Mouse (Mus musculus) limb, embryonic 14.5 days (tissue): ENCODE data around the gene Nup93. TPM values are rescaled to one million over a fixed set of nuclear protein-coding genes. Genes with fewer than 3 reads are reported as not detected.

ENCODE experiments used
- ATAC-seq: fragments of 200-750 bp; cut with Nextera tagmentation; 2 replicates; pipeline ENCODE4 v1.8.0; 2017; ENCODE audit warnings: low read depth, moderate number of reproducible peaks, moderate TSS enrichment; ENCODE audit not compliant: low FRiP score
- DNase-seq: peaks from one replicate; pipeline ENCODE4 v3.0.0-alpha.2; 2015; ENCODE audit warnings: low spot score
- H3K27ac ChIP-seq: fragments of 300-500 bp; sonication (generic); replicated peaks from 2 replicates; pipeline ENCODE4 v1.5.1; 2014; ENCODE audit warnings: low read depth, mild to moderate bottlenecking, low read length, moderate library complexity, mixed read lengths
- H3K27me3 ChIP-seq: fragments of 300-500 bp; sonication (generic); 2 replicates; pipeline ENCODE4 v1.6.1; 2014; ENCODE audit warnings: low read length, mixed read lengths; ENCODE audit not compliant: control insufficient read depth, insufficient read depth
- H3K36me3 ChIP-seq: fragments of 300-500 bp; sonication (generic); 2 replicates; pipeline ENCODE4 v1.6.1; 2014; ENCODE audit warnings: mild to moderate bottlenecking, low read length, moderate library complexity, mixed read lengths; ENCODE audit not compliant: control insufficient read depth, insufficient read depth
- H3K4me1 ChIP-seq: fragments of 300-500 bp; sonication (generic); 2 replicates; pipeline ENCODE4 v1.6.1; 2014; ENCODE audit warnings: antibody characterized with exemption, low read length, mixed read lengths; ENCODE audit not compliant: control insufficient read depth, insufficient read depth
- H3K4me2 ChIP-seq: fragments of 300-500 bp; sonication (generic); replicated peaks from 2 replicates; pipeline ENCODE4 v1.6.1; 2014; ENCODE audit warnings: low read depth, mild to moderate bottlenecking, low read length, moderate library complexity; ENCODE audit not compliant: severe bottlenecking
- H3K4me3 ChIP-seq: fragments of 300-500 bp; sonication (generic); replicated peaks from 2 replicates; pipeline ENCODE4 v1.5.1; 2014; ENCODE audit warnings: low read length
- H3K9ac ChIP-seq: fragments of 300-500 bp; sonication (generic); 2 replicates; pipeline ENCODE4 v1.6.1; 2014; ENCODE audit warnings: mild to moderate bottlenecking, low read depth, low read length, moderate library complexity; ENCODE audit not compliant: severe bottlenecking
- H3K9me3 ChIP-seq: fragments of 300-500 bp; sonication (generic); 2 replicates; pipeline ENCODE4 v1.6.1; 2016; ENCODE audit warnings: low read length; ENCODE audit not compliant: control insufficient read depth
- POLR2A ChIP-seq: fragments of 200-500 bp; IDR thresholded peaks from 2 replicates; pipeline ENCODE4 v1.8.0; 2012; ENCODE audit warnings: inconsistent platforms, mild to moderate bottlenecking, moderate library complexity, borderline replicate concordance; ENCODE audit not compliant: insufficient read depth, insufficient read length; ENCODE audit errors: extremely low read depth
- WGBS: fragments of 180-500 bp; shearing (Covaris S2); extraction: QIAGEN DNeasy Blood & Tissue Kit; methylation state at CpG from one replicate; pipeline ENCODE4 v1.1.7; 2014; 5-methylcytosine and 5-hydroxymethylcytosine counted together
- polyA plus RNA-seq, 2 experiments: library from polyadenylated mRNA; depleted of rRNA in 1 of 2; stranded (reverse) in 1 of 2; unstranded in 1 of 2; fragments of >200 nt; fragmentation: Nextera tagmentation in 1 of 2; extraction: Ambion mirVana in 1 of 2; gene quantifications; 2 replicates each; pipeline versions ENCODE4 v1.2.1 to v1.2.3; 2012 to 2014

Gene Nup93
- polyA plus RNA-seq, 2 experiments, result 64.0 to 72.3 TPM

DNA sequence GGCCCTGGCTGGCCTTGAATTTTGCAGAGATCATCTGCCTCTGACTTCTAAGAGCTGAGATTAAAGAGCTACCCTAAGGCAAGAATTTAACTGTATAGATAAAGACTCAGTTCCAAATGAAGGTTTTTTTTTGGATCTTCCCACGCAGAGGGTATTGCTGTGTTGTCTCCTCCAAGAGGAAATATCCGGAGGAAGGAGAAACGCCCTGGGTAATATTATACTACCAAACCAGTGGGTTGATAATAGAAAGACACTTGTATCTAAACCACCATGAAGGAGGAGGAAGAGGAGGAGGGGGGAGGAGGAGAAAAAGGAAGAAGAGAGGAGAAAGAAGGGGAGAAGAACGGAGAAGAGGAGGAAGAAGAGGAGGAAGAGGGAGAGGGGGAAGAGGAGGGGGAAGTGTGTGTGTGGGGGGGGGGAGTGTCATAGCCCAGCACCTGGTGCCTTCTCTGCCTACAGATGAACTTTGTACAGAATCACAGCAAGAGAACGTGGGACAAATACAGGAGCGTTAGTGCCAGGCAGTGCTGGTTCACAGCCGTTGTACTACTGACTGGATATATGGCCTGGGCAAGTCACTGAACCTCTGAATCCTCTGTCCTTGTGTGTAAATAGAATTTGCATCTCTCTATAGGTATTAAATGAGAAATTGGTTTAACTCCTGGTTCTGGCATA lies 36.5 kb upstream of the Nup93 start:
- Histone ChIP-seq H3K27ac (no peak overlapping the region), H3K9me3 (no peaks in the 10 kb centered on the region), H3K36me3 (no peaks in the 10 kb centered on the region), H3K4me1 (peaks cover 14% of the 10 kb centered on the region), H3K9ac (no peak overlapping the region), H3K4me2 (no peak overlapping the region), H3K4me3 (no peak overlapping the region), H3K27me3 (peaks cover 94% of the 10 kb centered on the region)
- DNase-seq (no peak), ATAC-seq (no peak)
- whole genome bisulfite sequencing, result 58% methylated on average over 7 of the region's 7 CpGs
- TF ChIP-seq POLR2A, result no peak

DNA sequence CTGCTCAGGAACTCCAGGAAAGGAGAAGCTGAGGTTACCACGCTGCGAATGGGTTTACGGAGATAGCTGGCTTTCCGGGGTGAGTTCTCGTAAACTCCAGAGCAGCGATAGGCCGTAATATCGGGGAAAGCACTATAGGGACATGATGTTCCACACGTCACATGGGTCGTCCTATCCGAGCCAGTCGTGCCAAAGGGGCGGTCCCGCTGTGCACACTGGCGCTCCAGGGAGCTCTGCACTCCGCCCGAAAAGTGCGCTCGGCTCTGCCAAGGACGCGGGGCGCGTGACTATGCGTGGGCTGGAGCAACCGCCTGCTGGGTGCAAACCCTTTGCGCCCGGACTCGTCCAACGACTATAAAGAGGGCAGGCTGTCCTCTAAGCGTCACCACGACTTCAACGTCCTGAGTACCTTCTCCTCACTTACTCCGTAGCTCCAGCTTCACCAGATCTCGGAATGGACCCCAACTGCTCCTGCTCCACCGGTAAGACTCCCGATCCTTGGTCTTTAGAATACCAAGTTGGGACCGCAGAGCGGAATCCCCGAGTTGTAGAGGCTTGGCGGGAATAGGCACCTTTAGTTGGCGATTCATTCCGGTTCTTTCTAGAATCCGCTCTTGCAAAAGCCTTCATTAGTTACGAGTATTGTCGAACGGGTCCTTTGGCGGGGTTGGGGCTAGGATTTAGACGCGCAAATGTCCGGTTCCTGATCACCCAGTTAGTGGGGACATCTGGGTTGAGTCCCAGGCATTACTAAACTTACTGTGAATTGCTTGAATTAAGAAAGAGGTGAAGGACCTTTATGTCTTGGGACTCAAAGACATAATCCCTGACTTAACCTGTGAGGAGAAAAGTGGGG lies 35.3 kb upstream of the Nup93 start, which contains the start of gene Mt1:
Gene Mt1 (plus strand): TSS at position 226 of the 856 bp plus-strand sequence.
- H3K9me3 ChIP-seq, result no peaks in the 10 kb centered on the region
- DNase-seq (peak; percentile 79), ATAC-seq (peak; percentile 76)
- no peaks in the 10 kb centered on the region for H3K36me3 ChIP-seq
- H3K4me1 ChIP-seq, result peaks cover 16% of the 10 kb centered on the region; the same call in 1 of the 2 replicates
- TF ChIP-seq POLR2A, result no peak
- H3K27ac ChIP-seq, result no peak within 1 kb of the TSS
- peaks cover 94% of the 10 kb centered on the region for H3K27me3 ChIP-seq
- peak within 1 kb of the TSS; percentile 56 for H3K4me2 ChIP-seq
- WGBS, result 1% methylated on average over 50 of the region's 50 CpGs
- peak within 1 kb of the TSS; percentile 40; the same call in 1 of the 2 replicates for H3K9ac ChIP-seq
- H3K4me3 ChIP-seq, result peak within 1 kb of the TSS; percentile 44

DNA sequence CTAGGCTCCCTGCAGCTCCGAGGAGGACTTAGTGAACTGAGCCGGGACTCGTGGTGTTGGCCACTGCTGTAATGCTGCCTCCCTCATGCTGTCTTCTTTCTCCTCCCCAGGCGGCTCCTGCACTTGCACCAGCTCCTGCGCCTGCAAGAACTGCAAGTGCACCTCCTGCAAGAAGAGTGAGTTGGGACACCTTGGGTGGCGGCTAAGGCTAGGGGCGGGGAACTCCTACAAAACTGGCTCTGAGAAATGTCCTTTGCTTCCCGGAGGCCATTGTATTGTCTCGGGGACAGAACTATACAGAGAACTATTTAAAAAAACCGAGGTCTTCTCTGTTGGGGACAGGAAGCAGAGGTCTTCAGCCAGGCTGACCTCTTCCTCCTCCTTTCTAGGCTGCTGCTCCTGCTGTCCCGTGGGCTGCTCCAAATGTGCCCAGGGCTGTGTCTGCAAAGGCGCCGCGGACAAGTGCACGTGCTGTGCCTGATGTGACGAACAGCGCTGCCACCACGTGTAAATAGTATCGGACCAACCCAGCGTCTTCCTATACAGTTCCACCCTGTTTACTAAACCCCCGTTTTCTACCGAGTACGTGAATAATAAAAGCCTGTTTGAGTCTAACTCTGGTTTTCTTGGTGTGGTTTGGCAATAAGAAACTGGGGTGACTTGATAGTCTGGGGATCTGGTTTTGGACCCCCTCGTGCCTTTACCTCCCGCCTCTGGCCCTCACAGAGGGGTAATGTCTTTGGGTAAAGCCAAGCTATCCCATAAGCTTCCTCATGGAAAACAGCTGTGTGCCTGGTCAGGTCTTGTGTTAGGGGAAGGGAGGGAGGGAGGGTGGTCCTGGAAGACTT lies 34.4 kb upstream of the Nup93 start:
- Histone ChIP-seq H3K36me3 (no peaks in the 10 kb centered on the region), H3K4me1 (peaks cover 20% of the 10 kb centered on the region; the same call in 1 of the 2 replicates), H3K9ac (no peak overlapping the region), H3K27ac (no peak overlapping the region), H3K27me3 (peaks cover 94% of the 10 kb centered on the region), H3K4me3 (peak overlapping the region; percentile 44), H3K9me3 (no peaks in the 10 kb centered on the region), H3K4me2 (peak overlapping the region; percentile 56)
- DNase-seq, result no peak
- no peak for ATAC-seq
- WGBS, result 5% methylated on average over 25 of the region's 25 CpGs
- no peak for TF ChIP-seq POLR2A

DNA sequence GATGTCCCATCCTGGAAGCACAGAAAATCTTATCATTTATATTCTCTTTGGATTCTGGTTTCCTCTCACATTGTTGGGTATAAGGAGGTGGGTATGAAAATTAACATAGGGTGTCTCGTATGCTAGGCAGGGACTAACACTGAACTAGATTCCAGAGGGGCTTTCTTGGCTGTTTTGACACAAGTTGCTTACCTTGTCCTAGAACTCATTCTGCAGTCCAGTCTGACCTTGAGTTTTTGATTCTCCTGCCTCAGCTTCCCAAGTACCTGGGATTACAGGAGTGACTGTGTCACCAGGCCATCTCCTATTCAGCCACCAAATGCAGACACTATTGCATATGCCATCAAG lies 33.8 kb upstream of the Nup93 start:
- Histone ChIP-seq H3K4me3 (no peak overlapping the region; the same call in 1 of the 2 replicates), H3K4me1 (peaks cover 20% of the 10 kb centered on the region; the same call in 1 of the 2 replicates), H3K27ac (no peak overlapping the region), H3K9ac (no peak overlapping the region), H3K27me3 (peaks cover 88% of the 10 kb centered on the region), H3K36me3 (no peaks in the 10 kb centered on the region), H3K9me3 (no peaks in the 10 kb centered on the region), H3K4me2 (no peak overlapping the region)
- no peak for TF ChIP-seq POLR2A
- ATAC-seq (no peak), DNase-seq (no peak)
- WGBS, result 80% methylated on average over 1 of the region's 1 CpGs
